17 mouse cellular contexts compared by ENCODE assay signal in the genomic region with DNA sequence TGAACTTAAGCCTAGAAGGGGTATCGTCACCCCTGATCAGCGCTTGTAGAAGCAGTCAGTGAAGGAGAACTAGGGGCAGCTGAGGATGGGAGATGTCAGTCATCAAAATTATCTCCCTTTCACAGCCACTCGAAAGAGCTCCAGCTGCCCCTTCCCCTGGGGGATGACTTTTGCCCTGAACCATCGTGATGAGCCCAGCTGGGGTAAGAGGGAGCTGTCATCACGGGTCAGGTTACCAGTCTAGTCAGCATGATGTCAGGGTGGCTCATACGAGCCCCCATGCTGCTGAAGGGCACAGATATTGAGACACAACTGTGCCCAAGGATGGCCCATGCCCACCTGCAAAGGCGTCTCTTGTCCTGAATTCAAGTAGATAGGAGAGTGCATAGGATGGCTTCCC.
DNase-seq lines count a peak whose midpoint lies in the region; ATAC-seq and TF ChIP-seq lines count a peak whose summit lies in the region.
"Had no signal": no experiment of that assay in that cellular context is flagged by ENCODE, and none has a peak within 500 bp of the region (broad histone marks: within the 10 kb centered on the region; RNA-seq: fewer than 3 reads in every experiment).

No protein-coding gene starts in this region.

- H3K79me3 ChIP-seq in C2C12 (ENCODE audit: low read depth), result no peaks in the 10 kb centered on the region

- H3K9ac ChIP-seq in hindbrain, embryonic 16.5 days (ENCODE audit: low read depth, low read length), result no peak overlapping the region
- no peak overlapping the region for H3K9ac ChIP-seq in midbrain, embryonic 11.5 days (ENCODE audit: low read length)
- no peak overlapping the region for H3K9ac ChIP-seq in midbrain, embryonic 16.5 days (ENCODE audit: low read depth, low read length)
- H3K9ac ChIP-seq in embryonic facial prominence, embryonic 11.5 days (replicated peaks; ENCODE audit: low read length), result no peak overlapping the region
- H3K9ac ChIP-seq: embryonic facial prominence, embryonic 12.5 days; forebrain, embryonic 15.5 days; heart, embryonic 13.5 days had no signal

- H3K9me3 ChIP-seq in hindbrain, embryonic 10.5 days, result no peaks in the 10 kb centered on the region
- no peaks in the 10 kb centered on the region for H3K9me3 ChIP-seq in hindbrain, embryonic 16.5 days (ENCODE audit: control insufficient read depth, low read length)
- no peaks in the 10 kb centered on the region for H3K9me3 ChIP-seq in midbrain, embryonic 11.5 days (ENCODE audit: control insufficient read depth, low read length)
- no peaks in the 10 kb centered on the region for H3K9me3 ChIP-seq in midbrain, embryonic 16.5 days (replicated peaks; ENCODE audit: control insufficient read depth, low read length, poor library complexity, severe bottlenecking)
- no peaks in the 10 kb centered on the region for H3K9me3 ChIP-seq in embryonic facial prominence, embryonic 11.5 days (replicated peaks; ENCODE audit: control insufficient read depth, low read length)
- H3K9me3 ChIP-seq: embryonic facial prominence, embryonic 12.5 days; forebrain, embryonic 15.5 days; heart, embryonic 13.5 days had no signal

- no peak overlapping the region for H3K4me2 ChIP-seq in hindbrain, embryonic 16.5 days (ENCODE audit: low read length)
- no peak overlapping the region for H3K4me2 ChIP-seq in midbrain, embryonic 11.5 days
- H3K4me2 ChIP-seq in midbrain, embryonic 16.5 days (ENCODE audit: low read length), result no peak overlapping the region
- no peak overlapping the region for H3K4me2 ChIP-seq in embryonic facial prominence, embryonic 11.5 days (ENCODE audit: low read depth, low read length)
- H3K4me2 ChIP-seq: embryonic facial prominence, embryonic 12.5 days; forebrain, embryonic 15.5 days; heart, embryonic 13.5 days had no signal

- DNase-seq in hindbrain, embryonic 10.5 days (ENCODE audit: low spot score), result peak; percentile 63
- peak; percentile 83 for DNase-seq in midbrain, embryonic 11.5 days (ENCODE audit: low spot score, missing footprints)
- DNase-seq in embryonic facial prominence, embryonic 11.5 days (ENCODE audit: low spot score), result no peak
- DNase-seq in cerebellum, adult 18-20 months, result no peak
- DNase-seq: adrenal gland, adult 2 months; adrenal gland, postnatal 25 days; cerebellum, adult 2 months; gastrocnemius, postnatal 36 days; heart, adult 11 months; heart, postnatal 36 days had no signal

- H3K27me3 ChIP-seq in hindbrain, embryonic 10.5 days (ENCODE audit: insufficient read depth, poor library complexity, severe bottlenecking), result peaks cover 51% of the 10 kb centered on the region
- H3K27me3 ChIP-seq in hindbrain, embryonic 16.5 days (replicated peaks; ENCODE audit: control insufficient read depth, insufficient read depth, low read length), result no peaks in the 10 kb centered on the region
- H3K27me3 ChIP-seq in midbrain, embryonic 11.5 days (ENCODE audit: control insufficient read depth, insufficient read depth, low read length), result no peaks in the 10 kb centered on the region; the same call in 1 of the 2 replicates
- no peaks in the 10 kb centered on the region for H3K27me3 ChIP-seq in midbrain, embryonic 16.5 days (ENCODE audit: control insufficient read depth, insufficient read depth, low read depth, low read length)
- H3K27me3 ChIP-seq in C2C12 (ENCODE audit: control insufficient read depth, insufficient read depth, insufficient read length), result peaks cover 6% of the 10 kb centered on the region
- H3K27me3 ChIP-seq in embryonic facial prominence, embryonic 11.5 days (ENCODE audit: control insufficient read depth, insufficient read depth, low read length), result no peaks in the 10 kb centered on the region
- H3K27me3 ChIP-seq: forebrain, embryonic 15.5 days had no signal

- no peak for TF ChIP-seq CTCF in C2C12 (IDR thresholded peaks at IDR 0.05; ENCODE audit: control insufficient read depth, insufficient read depth, insufficient read length)

- peak overlapping the region; percentile 79 for H3K27ac ChIP-seq in hindbrain, embryonic 10.5 days
- H3K27ac ChIP-seq in hindbrain, embryonic 16.5 days (ENCODE audit: low read depth, low read length), result no peak overlapping the region
- no peak overlapping the region for H3K27ac ChIP-seq in midbrain, embryonic 11.5 days (ENCODE audit: low read depth, low read length)
- H3K27ac ChIP-seq in midbrain, embryonic 16.5 days (ENCODE audit: low read length), result no peak overlapping the region
- no peak overlapping the region for H3K27ac ChIP-seq in embryonic facial prominence, embryonic 11.5 days (replicated peaks; ENCODE audit: low read depth, low read length)
- H3K27ac ChIP-seq: embryonic facial prominence, embryonic 12.5 days; forebrain, embryonic 15.5 days; heart, embryonic 13.5 days; hindbrain, postnatal 0 days had no signal

- ATAC-seq in hindbrain, embryonic 16.5 days, result no peak
- peak; percentile 30; the same call in 1 of the 2 replicates for ATAC-seq in midbrain, embryonic 11.5 days (ENCODE audit: low FRiP score)
- ATAC-seq in midbrain, embryonic 16.5 days, result no peak
- ATAC-seq in embryonic facial prominence, embryonic 11.5 days (replicated peaks; ENCODE audit: insufficient number of reproducible peaks, low FRiP score, low TSS enrichment, low read depth), result peak; percentile 58; the same call in 1 of the 2 replicates
- ATAC-seq: forebrain, embryonic 15.5 days had no signal

- no peak overlapping the region for H3K4me3 ChIP-seq in hindbrain, embryonic 10.5 days
- no peak overlapping the region for H3K4me3 ChIP-seq in hindbrain, embryonic 16.5 days (ENCODE audit: low read length)
- H3K4me3 ChIP-seq in midbrain, embryonic 11.5 days (ENCODE audit: low read depth, low read length), result no peak overlapping the region
- no peak overlapping the region for H3K4me3 ChIP-seq in midbrain, embryonic 16.5 days (ENCODE audit: low read depth, low read length)
- no peak overlapping the region for H3K4me3 ChIP-seq in C2C12 (ENCODE audit: insufficient read depth, poor library complexity, severe bottlenecking)
- no peak overlapping the region for H3K4me3 ChIP-seq in embryonic facial prominence, embryonic 11.5 days (ENCODE audit: low read depth, low read length)
- H3K4me3 ChIP-seq: embryonic facial prominence, embryonic 12.5 days; forebrain, embryonic 15.5 days; heart, embryonic 13.5 days had no signal

- 29% methylated on average over 7 of the region's 7 CpGs for WGBS in hindbrain, embryonic 10.5 days
- 43% methylated on average over 7 of the region's 7 CpGs for WGBS in hindbrain, embryonic 16.5 days
- 68% methylated on average over 7 of the region's 7 CpGs for WGBS in midbrain, embryonic 11.5 days
- WGBS in midbrain, embryonic 16.5 days, result 58% methylated on average over 7 of the region's 7 CpGs
- 48% methylated on average over 7 of the region's 7 CpGs for WGBS in embryonic facial prominence, embryonic 11.5 days

- H3ac ChIP-seq in C2C12 (ENCODE audit: control insufficient read depth, insufficient read length, low read depth), result no peak overlapping the region

- H3K79me2 ChIP-seq in C2C12 (ENCODE audit: control insufficient read depth, insufficient read depth), result no peaks in the 10 kb centered on the region

- peaks cover 75% of the 10 kb centered on the region for H3K4me1 ChIP-seq in hindbrain, embryonic 10.5 days (replicated peaks)
- peaks cover 8% of the 10 kb centered on the region; the same call in 1 of the 2 replicates for H3K4me1 ChIP-seq in hindbrain, embryonic 16.5 days (ENCODE audit: control insufficient read depth, insufficient read depth, low read depth, low read length)
- H3K4me1 ChIP-seq in midbrain, embryonic 11.5 days (ENCODE audit: control insufficient read depth, insufficient read depth, low read length), result peaks cover 30% of the 10 kb centered on the region
- peaks cover 6% of the 10 kb centered on the region for H3K4me1 ChIP-seq in midbrain, embryonic 16.5 days (ENCODE audit: control insufficient read depth, insufficient read depth, low read length)
- no peaks in the 10 kb centered on the region for H3K4me1 ChIP-seq in embryonic facial prominence, embryonic 11.5 days (ENCODE audit: control insufficient read depth, insufficient read depth, low read length)
- H3K4me1 ChIP-seq: forebrain, embryonic 15.5 days; heart, embryonic 13.5 days had no signal

- H3K36me3 ChIP-seq in hindbrain, embryonic 10.5 days, result no peaks in the 10 kb centered on the region
- H3K36me3 ChIP-seq in hindbrain, embryonic 16.5 days (ENCODE audit: control insufficient read depth, insufficient read depth, low read length), result no peaks in the 10 kb centered on the region
- H3K36me3 ChIP-seq in midbrain, embryonic 11.5 days (ENCODE audit: control insufficient read depth, insufficient read depth, low read length), result no peaks in the 10 kb centered on the region
- no peaks in the 10 kb centered on the region for H3K36me3 ChIP-seq in midbrain, embryonic 16.5 days (ENCODE audit: control insufficient read depth, insufficient read depth, low read length)
- no peaks in the 10 kb centered on the region for H3K36me3 ChIP-seq in C2C12 (ENCODE audit: control insufficient read depth, insufficient read depth)
- no peaks in the 10 kb centered on the region for H3K36me3 ChIP-seq in embryonic facial prominence, embryonic 11.5 days (replicated peaks; ENCODE audit: control insufficient read depth, insufficient read depth, low read depth, low read length)
- H3K36me3 ChIP-seq: embryonic facial prominence, embryonic 12.5 days; forebrain, embryonic 15.5 days; heart, embryonic 13.5 days had no signal

TF ChIP-seq in C2C12, 6 proteins besides CTCF, POLR2A, EP300 and RAD21:
- no peak for TF ChIP-seq MYOG (IDR thresholded peaks at IDR 0.05; ENCODE audit: control insufficient read depth, extremely low read depth, insufficient read length)
- TF ChIP-seq MYOD1 (IDR thresholded peaks at IDR 0.05; ENCODE audit: control insufficient read depth, insufficient read length, low read depth), result peak; percentile 63
TF ChIP-seq in C2C12: peak in this region for 1.

Comparison
In these comparisons a context has a peak if more than half of its experiments do, and no peak if none do; other contexts are left out.
1. ATAC-seq: peak in midbrain, embryonic 11.5 days (single experiment) and embryonic facial prominence, embryonic 11.5 days (single experiment); none in hindbrain, embryonic 16.5 days (single experiment) and midbrain, embryonic 16.5 days (single experiment).
2. DNase-seq: peak in hindbrain, embryonic 10.5 days (single experiment) and midbrain, embryonic 11.5 days (single experiment); none in embryonic facial prominence, embryonic 11.5 days (single experiment) and cerebellum, adult 18-20 months (0 of 2).